Mouse (Mus musculus): ENCODE data around the gene Mrpl52. TPM values are rescaled to one million over a fixed set of nuclear protein-coding genes. Genes with fewer than 3 reads are reported as not detected.

Mrpl52 gene
- polyA plus RNA-seq, 1 experiment from 2014 or later = 329 TPM

- Histone ChIP-seq H3K27ac (ENCODE audit: low read depth, low read length) (no peak overlapping the region), H3K4me1 (replicated peaks; ENCODE audit: control insufficient read depth, insufficient read depth, low read length) (no peaks in the 10 kb centered on the region; the same call in 1 of the 2 replicates), H3K4me3 (ENCODE audit: low read depth, low read length) (no peak overlapping the region), H3K4me2 (no peak overlapping the region), H3K36me3 (ENCODE audit: control insufficient read depth, insufficient read depth, low read length) (no peaks in the 10 kb centered on the region), H3K9ac (ENCODE audit: low read depth, low read length) (no peak overlapping the region), H3K9me3 (ENCODE audit: control insufficient read depth, low read length) (no peaks in the 10 kb centered on the region), H3K27me3 (replicated peaks; ENCODE audit: control insufficient read depth, insufficient read depth, low read length) (no peaks in the 10 kb centered on the region)
- 66% methylated on average over 3 of the region's 3 CpGs for WGBS
- ATAC-seq (replicated peaks; ENCODE audit: low FRiP score) = no peak
- DNase-seq (ENCODE audit: low spot score) = no peak
These were observed 25.0 kb upstream of the Mrpl52 start for GRCm38 (mm10) chr14:54401723-54402122.

GRCm38 (mm10) chr14:54408336-54409056 is 18.2 kb upstream of the Mrpl52 start:
- Histone ChIP-seq H3K27ac (ENCODE audit: low read depth, low read length) (no peak overlapping the region), H3K4me1 (replicated peaks; ENCODE audit: control insufficient read depth, insufficient read depth, low read length) (peaks cover 11% of the 10 kb centered on the region), H3K4me2 (peak overlapping the region; percentile 54), H3K36me3 (ENCODE audit: control insufficient read depth, insufficient read depth, low read length) (no peaks in the 10 kb centered on the region), H3K27me3 (replicated peaks; ENCODE audit: control insufficient read depth, insufficient read depth, low read length) (no peaks in the 10 kb centered on the region), H3K9ac (ENCODE audit: low read depth, low read length) (no peak overlapping the region), H3K4me3 (ENCODE audit: low read depth, low read length) (no peak overlapping the region), H3K9me3 (ENCODE audit: control insufficient read depth, low read length) (no peaks in the 10 kb centered on the region)
- DNase-seq (ENCODE audit: low spot score) = no peak
- WGBS = 84% methylated on average over 25 of the region's 25 CpGs
- ATAC-seq (replicated peaks; ENCODE audit: low FRiP score) = no peak

GRCm38 (mm10) chr14:54409057-54409645 is 17.6 kb upstream of the Mrpl52 start:
- peak overlapping the region; percentile 20 for H3K27ac ChIP-seq (ENCODE audit: low read depth, low read length)
- no peak overlapping the region for H3K9ac ChIP-seq (ENCODE audit: low read depth, low read length)
- H3K36me3 ChIP-seq (ENCODE audit: control insufficient read depth, insufficient read depth, low read length) = no peaks in the 10 kb centered on the region
- H3K9me3 ChIP-seq (ENCODE audit: control insufficient read depth, low read length) = no peaks in the 10 kb centered on the region
- no peak for ATAC-seq (replicated peaks; ENCODE audit: low FRiP score)
- H3K27me3 ChIP-seq (replicated peaks; ENCODE audit: control insufficient read depth, insufficient read depth, low read length) = no peaks in the 10 kb centered on the region
- 66% methylated on average over 7 of the region's 7 CpGs for WGBS
- H3K4me2 ChIP-seq = peak overlapping the region; percentile 54
- H3K4me3 ChIP-seq (ENCODE audit: low read depth, low read length) = no peak overlapping the region
- peaks cover 16% of the 10 kb centered on the region for H3K4me1 ChIP-seq (replicated peaks; ENCODE audit: control insufficient read depth, insufficient read depth, low read length)
- no peak for DNase-seq (ENCODE audit: low spot score)

- H3K4me1 ChIP-seq (replicated peaks; ENCODE audit: control insufficient read depth, insufficient read depth, low read length) = peaks cover 20% of the 10 kb centered on the region
- peak overlapping the region; percentile 54 for H3K4me2 ChIP-seq
- H3K4me3 ChIP-seq (ENCODE audit: low read depth, low read length) = no peak overlapping the region
- DNase-seq (ENCODE audit: low spot score) (no peak), ATAC-seq (replicated peaks; ENCODE audit: low FRiP score) (peak; percentile 58)
- H3K9me3 ChIP-seq (ENCODE audit: control insufficient read depth, low read length) = no peaks in the 10 kb centered on the region
- 25% methylated on average over 17 of the region's 17 CpGs for WGBS
- peak overlapping the region; percentile 48; the same call in 1 of the 2 replicates for H3K9ac ChIP-seq (ENCODE audit: low read depth, low read length)
- H3K27me3 ChIP-seq (replicated peaks; ENCODE audit: control insufficient read depth, insufficient read depth, low read length) = no peaks in the 10 kb centered on the region
- H3K27ac ChIP-seq (ENCODE audit: low read depth, low read length) = peak overlapping the region; percentile 20
- H3K36me3 ChIP-seq (ENCODE audit: control insufficient read depth, insufficient read depth, low read length) = no peaks in the 10 kb centered on the region
These were observed 16.5 kb upstream of the Mrpl52 start for GRCm38 (mm10) chr14:54409980-54410810.

- no peak for DNase-seq (ENCODE audit: low spot score)
- Histone ChIP-seq H3K4me2 (no peak overlapping the region), H3K27me3 (replicated peaks; ENCODE audit: control insufficient read depth, insufficient read depth, low read length) (no peaks in the 10 kb centered on the region), H3K4me1 (replicated peaks; ENCODE audit: control insufficient read depth, insufficient read depth, low read length) (peaks cover 29% of the 10 kb centered on the region), H3K36me3 (ENCODE audit: control insufficient read depth, insufficient read depth, low read length) (no peaks in the 10 kb centered on the region), H3K9ac (ENCODE audit: low read depth, low read length) (no peak overlapping the region), H3K4me3 (ENCODE audit: low read depth, low read length) (no peak overlapping the region), H3K27ac (ENCODE audit: low read depth, low read length) (no peak overlapping the region), H3K9me3 (ENCODE audit: control insufficient read depth, low read length) (no peaks in the 10 kb centered on the region)
- WGBS = 68% methylated on average over 9 of the region's 9 CpGs
- no peak for ATAC-seq (replicated peaks; ENCODE audit: low FRiP score)
These were observed 14.6 kb upstream of the Mrpl52 start for GRCm38 (mm10) chr14:54412000-54412576.

- Histone ChIP-seq H3K27ac (ENCODE audit: low read depth, low read length) (no peak overlapping the region), H3K4me1 (replicated peaks; ENCODE audit: control insufficient read depth, insufficient read depth, low read length) (peaks cover 34% of the 10 kb centered on the region), H3K4me3 (ENCODE audit: low read depth, low read length) (no peak overlapping the region), H3K9me3 (ENCODE audit: control insufficient read depth, low read length) (no peaks in the 10 kb centered on the region), H3K36me3 (ENCODE audit: control insufficient read depth, insufficient read depth, low read length) (no peaks in the 10 kb centered on the region), H3K27me3 (replicated peaks; ENCODE audit: control insufficient read depth, insufficient read depth, low read length) (no peaks in the 10 kb centered on the region), H3K9ac (ENCODE audit: low read depth, low read length) (no peak overlapping the region), H3K4me2 (no peak overlapping the region)
- no peak for DNase-seq (ENCODE audit: low spot score)
- ATAC-seq (replicated peaks; ENCODE audit: low FRiP score) = no peak
- 52% methylated on average over 2 of the region's 2 CpGs for WGBS
These were observed 14.0 kb upstream of the Mrpl52 start for GRCm38 (mm10) chr14:54412629-54413170.

GRCm38 (mm10) chr14:54413877-54414700 is 12.6 kb upstream of the Mrpl52 start:
- peak overlapping the region; percentile 5; the same call in 1 of the 2 replicates for H3K27ac ChIP-seq (ENCODE audit: low read depth, low read length)
- H3K9ac ChIP-seq (ENCODE audit: low read depth, low read length) = no peak overlapping the region
- DNase-seq (ENCODE audit: low spot score) = no peak
- no peaks in the 10 kb centered on the region for H3K27me3 ChIP-seq (replicated peaks; ENCODE audit: control insufficient read depth, insufficient read depth, low read length)
- 24% methylated on average over 18 of the region's 18 CpGs for WGBS
- ATAC-seq (replicated peaks; ENCODE audit: low FRiP score) = no peak
- H3K4me1 ChIP-seq (replicated peaks; ENCODE audit: control insufficient read depth, insufficient read depth, low read length) = peaks cover 36% of the 10 kb centered on the region
- H3K36me3 ChIP-seq (ENCODE audit: control insufficient read depth, insufficient read depth, low read length) = no peaks in the 10 kb centered on the region
- no peaks in the 10 kb centered on the region for H3K9me3 ChIP-seq (ENCODE audit: control insufficient read depth, low read length)
- no peak overlapping the region for H3K4me3 ChIP-seq (ENCODE audit: low read depth, low read length)
- peak overlapping the region; percentile 56 for H3K4me2 ChIP-seq
